Mouse (Mus musculus) kidney, adult 18-20 months (tissue): ENCODE measurements around the gene Yipf3.
A peak's percentile ranks its signal among the peaks of the same experiment; 100 is the strongest.

Experiments
- DNase-seq: peaks from one replicate; pipeline ENCODE4 v3.0.0; 2021

The Yipf3 gene

DNA sequence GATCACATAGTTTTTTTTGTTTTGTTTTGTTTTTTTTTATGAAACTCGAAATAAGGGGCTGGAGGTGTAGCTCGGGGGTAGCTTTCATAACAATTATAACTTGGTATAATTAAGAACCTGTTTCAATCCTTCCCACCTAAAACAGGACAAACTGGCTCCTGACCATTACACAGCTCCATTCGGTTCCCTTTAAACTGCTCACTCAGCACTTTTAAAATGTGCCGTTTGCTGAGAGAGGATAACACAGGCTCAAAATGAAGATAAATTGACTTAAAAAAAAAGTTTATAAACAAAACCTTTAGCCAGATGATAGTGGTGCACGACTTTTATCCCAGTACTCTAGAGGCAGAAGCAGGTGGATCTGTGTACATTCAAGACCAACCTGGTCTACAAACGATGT is 37.5 kb downstream of the Yipf3 start:
- DNase-seq, result no peak

DNA sequence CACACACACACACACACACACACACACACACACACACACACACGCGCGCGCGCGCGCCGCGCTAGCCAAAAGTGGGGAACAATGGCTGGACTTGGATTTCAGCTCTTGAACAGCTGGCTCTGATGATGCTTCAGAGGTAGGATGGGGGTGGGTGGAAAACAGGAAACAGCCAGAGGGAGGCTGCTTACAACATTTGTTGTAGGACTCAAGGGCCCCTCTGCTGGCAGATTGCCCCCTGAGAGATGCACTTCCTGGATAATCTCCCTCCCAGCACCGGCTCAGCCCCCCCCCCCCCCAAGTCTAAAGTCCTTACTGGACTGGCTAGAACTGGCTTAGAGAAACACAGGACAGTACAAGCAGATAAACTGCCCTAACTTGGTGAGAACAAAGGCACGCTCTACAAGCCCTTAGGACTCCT is 39.8 kb downstream of the Yipf3 start:
- peak; percentile 38 for DNase-seq

DNA sequence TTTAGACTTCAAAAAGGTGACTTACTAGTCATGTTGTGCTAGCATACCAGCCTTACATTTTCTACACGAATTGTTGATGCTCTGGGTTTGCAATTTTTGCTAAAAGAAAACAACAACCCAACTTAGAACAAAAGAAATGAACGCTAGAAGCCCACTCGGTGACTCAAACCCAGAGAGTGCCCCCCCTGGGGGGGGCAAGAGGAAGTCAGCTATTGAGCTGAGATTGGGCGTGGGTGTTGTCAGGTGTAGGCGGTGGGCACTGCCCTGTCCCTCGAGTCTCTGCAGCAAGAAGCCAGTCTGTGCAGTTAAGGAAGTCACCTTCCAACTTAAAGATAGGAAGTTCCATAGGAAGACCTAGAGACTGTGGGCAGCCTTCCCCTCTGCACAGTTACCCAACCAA is 48.7 kb downstream of the Yipf3 start:
- no peak for DNase-seq

DNA sequence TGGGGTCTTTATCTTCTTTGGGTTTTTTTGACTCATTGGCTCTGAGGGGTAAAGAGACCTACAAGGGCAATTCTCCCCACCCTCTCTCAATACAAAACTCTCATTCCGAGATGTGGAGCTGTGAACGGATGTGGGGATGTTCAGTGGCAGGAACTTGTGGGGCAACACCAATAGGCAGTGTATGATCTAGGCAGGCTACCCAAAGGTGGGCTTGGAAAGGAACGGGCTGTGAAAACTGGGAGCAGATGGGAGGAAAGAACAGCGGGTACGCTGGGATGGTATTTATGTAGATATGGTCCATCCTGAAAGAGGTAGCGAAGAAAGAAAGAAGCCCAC is 49.1 kb downstream of the Yipf3 start:
- no peak for DNase-seq

DNA sequence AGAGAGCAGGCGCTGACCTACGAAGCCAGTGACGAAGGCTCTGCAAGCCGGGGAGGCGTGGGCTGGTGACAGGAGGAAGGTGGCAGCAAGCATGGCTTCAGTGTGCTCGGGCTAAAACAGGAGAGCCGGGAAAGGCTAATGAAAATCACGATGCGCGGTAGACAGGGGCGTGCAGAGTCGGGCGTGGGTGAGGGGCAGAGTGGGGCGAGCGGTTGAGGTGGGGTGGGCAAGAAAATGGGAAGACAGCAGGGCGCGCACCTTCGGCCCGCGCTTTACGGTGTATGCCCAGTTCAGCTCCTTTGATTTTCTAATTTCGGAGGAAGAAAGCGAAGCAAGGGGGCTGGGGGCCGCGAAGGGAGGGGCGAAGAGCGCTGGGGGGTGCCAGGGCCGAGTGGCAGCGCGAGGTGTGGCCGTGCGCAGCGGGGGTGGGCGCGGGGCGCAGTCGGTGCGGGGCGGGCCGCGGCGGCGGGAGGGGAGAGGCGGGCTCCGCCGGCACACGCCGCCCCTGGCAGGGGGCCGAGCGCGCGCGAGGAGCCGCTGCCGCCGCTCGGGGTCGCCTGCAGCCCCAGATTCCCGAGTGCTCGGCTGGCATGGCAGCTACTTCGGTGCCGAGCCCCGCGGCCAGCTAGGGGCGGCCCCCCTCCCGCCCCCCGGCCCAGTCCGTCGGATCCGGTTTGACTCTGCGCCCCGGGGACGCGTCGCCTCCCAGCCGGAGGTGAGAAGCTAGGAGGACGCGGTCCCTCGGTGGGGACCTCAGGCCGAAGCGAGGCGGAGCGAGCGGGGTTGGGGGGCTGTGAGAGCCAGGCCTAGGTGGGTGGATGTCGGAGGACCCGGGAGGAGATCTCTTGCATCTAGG is 49.7 kb downstream of the Yipf3 start, which contains the start of gene Dlk2:
Gene Dlk2 (plus strand): TSS at position 58 of the 856 bp plus-strand sequence.
- DNase-seq, result no peak

DNA sequence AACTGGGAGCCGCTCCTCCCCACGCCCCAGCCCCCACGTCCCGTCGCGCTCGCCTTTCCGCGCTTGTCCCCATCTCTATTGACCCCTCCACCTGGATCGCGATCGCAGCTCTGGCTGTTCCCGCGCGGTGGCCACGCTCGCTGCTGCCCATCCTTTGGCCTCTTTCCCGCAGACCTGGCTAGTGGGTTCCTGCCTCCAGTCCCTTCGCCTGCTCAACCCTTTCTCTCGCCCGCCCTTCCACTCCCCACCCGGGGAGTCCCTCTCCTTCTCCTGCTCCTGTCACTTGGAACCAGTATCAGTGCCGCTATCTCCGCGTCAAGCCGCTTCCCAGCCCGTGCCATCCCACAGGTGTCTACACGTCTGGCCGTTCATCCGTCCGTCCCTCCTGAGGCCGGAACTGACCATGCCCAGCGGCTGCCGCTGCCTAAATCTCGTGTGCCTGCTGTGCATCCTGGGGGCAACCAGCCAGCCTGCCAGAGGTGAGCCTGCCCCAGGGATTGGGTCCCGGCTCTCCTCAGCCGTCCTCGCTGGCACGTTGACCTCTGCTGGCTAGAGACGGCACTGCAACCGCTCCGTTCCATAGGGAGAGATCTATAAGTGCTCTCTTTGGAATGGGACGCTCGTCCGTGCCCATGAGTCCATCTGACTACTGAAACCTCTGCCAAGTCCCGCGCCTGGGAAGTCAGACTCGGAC is 50.5 kb downstream of the Yipf3 start:
- DNase-seq, result peak; percentile 92

DNA sequence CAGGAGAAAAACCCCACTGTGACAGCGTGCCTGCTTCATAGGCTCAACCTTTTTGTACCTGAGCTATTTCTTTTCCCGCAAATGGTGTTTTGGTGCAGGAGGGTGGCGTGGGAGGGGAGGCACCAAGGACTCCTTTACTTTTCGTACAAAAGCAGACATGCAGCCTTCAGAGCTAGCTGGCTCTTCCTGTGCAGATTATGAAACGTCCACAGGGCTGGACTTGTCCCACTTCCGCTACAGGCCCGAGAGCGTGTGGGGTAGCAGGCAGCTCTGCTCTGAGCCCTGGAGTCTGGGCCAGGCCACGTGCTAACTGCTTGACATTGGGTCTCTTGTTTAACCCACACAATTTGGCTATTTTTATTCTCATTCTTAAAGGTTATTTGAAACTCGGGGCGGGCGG is 54.0 kb downstream of the Yipf3 start:
- no peak for DNase-seq
